Mouse (Mus musculus): Measurements from ENCODE around the gene Sept11. TPM values are rescaled to one million over a fixed set of nuclear protein-coding genes. Genes with fewer than 3 reads are reported as not detected.

Gene Sept11
- polyA plus RNA-seq, 1 experiment from 2014 or later: 22.9 TPM

DNA sequence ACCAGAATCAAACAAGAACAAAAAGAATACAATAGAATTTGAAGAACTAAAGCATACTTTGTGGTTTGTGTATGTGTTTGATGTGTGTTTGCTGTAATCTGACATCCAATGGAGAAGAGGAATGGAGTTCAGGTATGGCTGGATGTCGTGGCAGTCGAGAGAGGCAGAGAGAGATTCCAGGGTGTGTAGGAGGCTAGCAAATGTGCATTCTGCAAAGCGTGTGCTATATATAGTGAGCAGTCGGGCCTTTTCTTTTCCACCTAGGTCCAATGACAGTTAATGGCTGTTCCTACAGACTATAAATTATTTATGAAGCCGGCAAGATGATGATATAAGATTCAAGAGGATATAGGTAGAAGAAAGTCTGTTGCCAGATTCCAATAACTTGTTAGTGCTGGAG is 20.3 kb downstream of the Sept11 start:
- Histone ChIP-seq H3K27me3 (no peaks in the 10 kb centered on the region), H3K9ac (no peak overlapping the region), H3K9me3 (replicated peaks) (no peaks in the 10 kb centered on the region), H3K4me2 (no peak overlapping the region), H3K27ac (replicated peaks) (no peak overlapping the region), H3K36me3 (replicated peaks) (no peaks in the 10 kb centered on the region), H3K4me1 (replicated peaks) (0 out of 2 replicates have a peak, but pooled peaks cover 3% of the 10 kb centered on the region), H3K4me3 (replicated peaks) (no peak overlapping the region)
- no peak for ATAC-seq (ENCODE audit: insufficient read depth)
- 67% methylated on average over 5 of the region's 5 CpGs for WGBS (ENCODE audit: insufficient replicate concordance)

DNA sequence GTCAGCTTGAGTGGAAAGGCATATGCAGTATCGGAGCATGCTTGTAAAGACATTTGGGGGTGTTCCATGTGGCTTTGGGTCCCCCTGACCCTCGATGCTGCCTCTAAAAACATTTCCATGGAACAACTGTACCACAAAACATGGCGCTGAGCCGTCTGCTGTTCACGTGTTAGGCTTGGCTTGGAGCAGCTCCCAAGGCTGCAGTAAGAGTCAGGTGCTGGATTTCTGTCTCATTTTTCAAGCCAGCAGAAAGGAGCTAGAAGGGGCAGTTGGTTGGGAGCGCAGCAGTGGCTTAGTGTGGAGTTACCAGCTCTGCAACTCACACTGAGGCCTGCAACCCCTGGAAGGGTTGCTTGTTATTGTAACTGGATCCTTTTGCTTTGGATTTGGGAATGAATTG is 21.3 kb downstream of the Sept11 start:
- no peak for ATAC-seq (ENCODE audit: insufficient read depth)
- Histone ChIP-seq H3K27ac (replicated peaks) (no peak overlapping the region), H3K4me3 (replicated peaks) (no peak overlapping the region), H3K36me3 (replicated peaks) (no peaks in the 10 kb centered on the region), H3K27me3 (no peaks in the 10 kb centered on the region), H3K9me3 (replicated peaks) (no peaks in the 10 kb centered on the region), H3K4me2 (no peak overlapping the region), H3K9ac (no peak overlapping the region), H3K4me1 (replicated peaks) (0 out of 2 replicates have a peak, but pooled peaks cover 3% of the 10 kb centered on the region)
- WGBS (ENCODE audit: insufficient replicate concordance): 71% methylated on average over 6 of the region's 6 CpGs

DNA sequence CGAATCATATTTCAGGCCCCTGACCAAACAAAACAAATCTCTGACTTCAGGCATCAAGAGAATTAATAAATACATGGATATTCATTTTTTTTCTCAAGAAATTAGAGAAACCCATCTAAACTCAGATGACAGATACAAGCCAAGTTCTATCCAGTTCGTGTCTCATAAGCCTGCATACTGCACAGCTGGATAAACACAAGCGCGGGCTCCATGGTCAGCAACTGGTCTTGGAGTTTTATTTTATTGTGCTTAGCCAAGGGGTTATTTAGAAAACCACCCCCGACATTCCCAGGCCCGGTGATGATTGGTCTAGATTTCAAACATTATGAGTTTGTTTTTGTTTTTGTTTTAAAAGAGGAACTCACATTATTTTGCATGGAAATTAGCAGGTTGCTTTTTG is 21.8 kb downstream of the Sept11 start:
- no peak for ATAC-seq (ENCODE audit: insufficient read depth)
- H3K9ac ChIP-seq: no peak overlapping the region
- H3K4me1 ChIP-seq (replicated peaks): 0 out of 2 replicates have a peak, but pooled peaks cover 3% of the 10 kb centered on the region
- H3K4me3 ChIP-seq (replicated peaks): no peak overlapping the region
- no peaks in the 10 kb centered on the region for H3K9me3 ChIP-seq (replicated peaks)
- no peak overlapping the region for H3K27ac ChIP-seq (replicated peaks)
- no peak overlapping the region for H3K4me2 ChIP-seq
- 69% methylated on average over 6 of the region's 6 CpGs for WGBS (ENCODE audit: insufficient replicate concordance)
- H3K36me3 ChIP-seq (replicated peaks): no peaks in the 10 kb centered on the region
- H3K27me3 ChIP-seq: no peaks in the 10 kb centered on the region

DNA sequence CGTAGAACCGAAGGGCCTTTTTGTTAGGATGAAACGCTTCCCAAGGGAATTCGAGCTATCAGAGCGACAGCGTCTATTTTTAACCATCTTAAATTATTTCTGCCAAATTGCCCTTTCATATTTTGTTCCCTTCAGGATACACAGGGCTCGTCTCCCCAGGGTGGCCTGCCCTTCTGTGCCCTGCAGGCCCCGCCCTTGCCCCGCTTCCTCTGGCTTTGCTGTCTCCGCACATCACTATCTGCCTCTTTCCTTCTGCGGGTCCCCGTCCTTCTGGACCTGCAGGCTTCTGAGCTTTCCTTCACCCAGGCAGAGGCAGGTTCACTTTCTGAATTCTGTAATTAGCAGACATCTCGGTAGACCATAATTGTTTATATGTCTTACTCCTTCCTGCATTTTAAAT is 22.6 kb downstream of the Sept11 start:
- Histone ChIP-seq H3K27ac (replicated peaks) (no peak overlapping the region), H3K9ac (no peak overlapping the region), H3K4me1 (replicated peaks) (0 out of 2 replicates have a peak, but pooled peaks cover 3% of the 10 kb centered on the region), H3K9me3 (replicated peaks) (no peaks in the 10 kb centered on the region), H3K36me3 (replicated peaks) (no peaks in the 10 kb centered on the region), H3K27me3 (no peaks in the 10 kb centered on the region), H3K4me2 (no peak overlapping the region), H3K4me3 (replicated peaks) (no peak overlapping the region)
- 57% methylated on average over 13 of the region's 13 CpGs for WGBS (ENCODE audit: insufficient replicate concordance)
- ATAC-seq (ENCODE audit: insufficient read depth): no peak

DNA sequence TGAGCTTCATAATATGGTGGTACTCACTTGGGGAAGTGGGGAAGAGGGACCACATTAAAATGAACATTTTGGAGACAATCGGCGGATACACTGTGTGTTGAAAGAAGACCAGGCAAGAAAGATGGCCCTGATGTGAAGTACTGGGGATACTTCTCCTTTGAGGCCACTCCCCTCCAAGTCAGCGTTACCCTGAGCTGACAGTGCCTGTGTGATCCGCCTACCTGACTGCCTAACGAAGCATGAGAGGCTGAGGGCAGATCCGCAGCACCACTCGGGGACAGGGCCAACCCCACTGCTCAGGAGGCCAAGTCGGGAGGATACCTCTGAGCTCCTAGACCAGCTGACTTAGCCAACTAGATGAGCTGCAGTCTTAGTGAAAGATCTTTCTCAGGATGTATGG is 24.4 kb downstream of the Sept11 start:
- H3K27me3 ChIP-seq: no peaks in the 10 kb centered on the region
- no peak overlapping the region for H3K4me2 ChIP-seq
- 59% methylated on average over 8 of the region's 8 CpGs for WGBS (ENCODE audit: insufficient replicate concordance)
- H3K27ac ChIP-seq (replicated peaks): no peak overlapping the region
- ATAC-seq (ENCODE audit: insufficient read depth): no peak
- H3K4me3 ChIP-seq (replicated peaks): no peak overlapping the region
- H3K36me3 ChIP-seq (replicated peaks): no peaks in the 10 kb centered on the region
- no peaks in the 10 kb centered on the region for H3K9me3 ChIP-seq (replicated peaks)
- no peak overlapping the region for H3K9ac ChIP-seq
- peaks cover 3% of the 10 kb centered on the region; the same call in 1 of the 2 replicates for H3K4me1 ChIP-seq (replicated peaks)

DNA sequence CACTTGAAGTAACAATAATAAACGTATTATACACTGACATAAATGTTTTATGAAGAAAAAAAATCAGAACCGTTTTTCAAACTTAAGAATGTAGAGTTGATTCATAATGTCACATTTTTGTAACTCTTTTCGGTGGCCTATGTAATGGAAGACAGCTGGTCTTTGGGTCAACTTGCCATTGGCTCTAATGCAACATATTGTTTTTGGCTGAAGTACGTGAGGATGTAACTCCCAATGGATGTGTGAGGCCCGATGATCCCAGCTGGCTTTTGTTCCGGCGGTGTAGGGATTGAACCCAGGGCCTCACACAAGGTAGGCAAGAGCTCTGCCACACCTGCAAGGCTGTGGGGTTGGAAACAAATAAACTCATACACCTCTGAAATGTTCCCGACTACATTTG is 28.4 kb downstream of the Sept11 start:
- Histone ChIP-seq H3K27me3 (no peaks in the 10 kb centered on the region), H3K4me2 (no peak overlapping the region), H3K36me3 (replicated peaks) (no peaks in the 10 kb centered on the region), H3K27ac (replicated peaks) (no peak overlapping the region), H3K4me3 (replicated peaks) (no peak overlapping the region), H3K4me1 (replicated peaks) (peaks cover 23% of the 10 kb centered on the region), H3K9me3 (replicated peaks) (no peaks in the 10 kb centered on the region), H3K9ac (no peak overlapping the region)
- WGBS (ENCODE audit: insufficient replicate concordance): 75% methylated on average over 8 of the region's 8 CpGs
- no peak for ATAC-seq (ENCODE audit: insufficient read depth)

DNA sequence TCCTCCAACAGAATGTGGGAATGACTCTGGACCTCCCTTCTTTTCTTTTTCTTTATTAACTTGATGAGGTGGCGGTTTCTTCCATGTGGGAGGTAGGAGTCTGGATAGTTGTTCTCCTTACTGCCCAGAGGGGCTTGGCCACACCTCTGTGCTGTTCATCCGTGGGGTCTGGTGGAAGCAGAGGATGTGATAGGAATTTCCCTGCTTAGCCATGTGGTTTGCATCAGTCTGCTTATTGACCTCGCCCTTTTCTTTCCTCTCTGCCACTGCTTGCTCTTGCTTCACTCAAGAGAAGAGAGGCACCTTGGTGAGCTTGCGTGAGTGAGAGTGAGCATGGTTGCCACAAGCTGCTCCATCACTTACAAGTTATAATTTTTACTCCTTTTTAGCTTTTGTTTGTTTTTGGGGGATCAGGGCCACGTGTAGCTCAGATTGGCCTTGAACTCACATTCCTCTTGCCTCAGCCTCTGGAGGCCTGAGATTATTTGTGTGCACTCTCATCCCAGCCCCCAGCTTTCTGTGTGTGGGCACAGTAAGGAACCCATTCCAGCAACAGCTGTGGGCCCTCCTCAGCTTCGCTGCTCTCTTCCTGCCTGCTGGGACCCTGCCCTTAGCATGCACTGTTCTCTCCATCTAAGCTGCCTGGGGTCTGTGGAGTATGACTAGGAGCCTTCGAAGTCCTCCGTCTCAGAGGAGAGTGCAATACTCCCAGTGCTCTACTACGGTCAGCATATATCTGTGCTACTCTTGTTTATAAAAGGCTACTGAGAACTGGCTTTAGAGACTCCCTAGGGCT is 31.0 kb downstream of the Sept11 start:
- Histone ChIP-seq H3K9me3 (replicated peaks) (no peaks in the 10 kb centered on the region), H3K27ac (replicated peaks) (no peak overlapping the region), H3K4me1 (replicated peaks) (peaks cover 42% of the 10 kb centered on the region), H3K9ac (no peak overlapping the region), H3K4me2 (no peak overlapping the region), H3K27me3 (no peaks in the 10 kb centered on the region), H3K4me3 (replicated peaks) (no peak overlapping the region), H3K36me3 (replicated peaks) (no peaks in the 10 kb centered on the region)
- 55% methylated on average over 9 of the region's 9 CpGs for WGBS (ENCODE audit: insufficient replicate concordance)
- no peak for ATAC-seq (ENCODE audit: insufficient read depth)

DNA sequence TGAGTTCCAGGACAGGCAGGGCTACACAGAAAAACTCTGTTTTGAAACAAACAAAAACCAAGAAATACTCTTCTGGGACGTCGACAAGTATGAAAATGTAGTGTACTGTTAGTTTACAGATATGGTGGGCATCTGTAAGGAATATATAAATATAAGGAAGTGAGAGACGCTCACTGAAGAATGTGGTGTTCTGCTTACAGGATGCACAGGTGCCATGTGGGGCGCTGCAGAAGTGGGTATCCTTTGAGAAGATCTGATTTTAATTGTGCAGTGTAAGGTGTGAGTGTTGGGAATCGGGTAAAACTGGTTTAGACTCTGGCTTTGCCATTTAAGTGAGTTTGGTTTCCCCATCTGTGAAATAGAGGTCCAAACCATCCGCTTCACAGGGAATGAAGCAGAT is 32.1 kb downstream of the Sept11 start:
- Histone ChIP-seq H3K4me3 (replicated peaks) (no peak overlapping the region), H3K4me1 (replicated peaks) (peaks cover 51% of the 10 kb centered on the region), H3K9me3 (replicated peaks) (no peaks in the 10 kb centered on the region), H3K4me2 (no peak overlapping the region), H3K27ac (replicated peaks) (no peak overlapping the region), H3K27me3 (no peaks in the 10 kb centered on the region), H3K36me3 (replicated peaks) (no peaks in the 10 kb centered on the region), H3K9ac (no peak overlapping the region)
- no peak for ATAC-seq (ENCODE audit: insufficient read depth)
- WGBS (ENCODE audit: insufficient replicate concordance): 71% methylated on average over 6 of the region's 6 CpGs

DNA sequence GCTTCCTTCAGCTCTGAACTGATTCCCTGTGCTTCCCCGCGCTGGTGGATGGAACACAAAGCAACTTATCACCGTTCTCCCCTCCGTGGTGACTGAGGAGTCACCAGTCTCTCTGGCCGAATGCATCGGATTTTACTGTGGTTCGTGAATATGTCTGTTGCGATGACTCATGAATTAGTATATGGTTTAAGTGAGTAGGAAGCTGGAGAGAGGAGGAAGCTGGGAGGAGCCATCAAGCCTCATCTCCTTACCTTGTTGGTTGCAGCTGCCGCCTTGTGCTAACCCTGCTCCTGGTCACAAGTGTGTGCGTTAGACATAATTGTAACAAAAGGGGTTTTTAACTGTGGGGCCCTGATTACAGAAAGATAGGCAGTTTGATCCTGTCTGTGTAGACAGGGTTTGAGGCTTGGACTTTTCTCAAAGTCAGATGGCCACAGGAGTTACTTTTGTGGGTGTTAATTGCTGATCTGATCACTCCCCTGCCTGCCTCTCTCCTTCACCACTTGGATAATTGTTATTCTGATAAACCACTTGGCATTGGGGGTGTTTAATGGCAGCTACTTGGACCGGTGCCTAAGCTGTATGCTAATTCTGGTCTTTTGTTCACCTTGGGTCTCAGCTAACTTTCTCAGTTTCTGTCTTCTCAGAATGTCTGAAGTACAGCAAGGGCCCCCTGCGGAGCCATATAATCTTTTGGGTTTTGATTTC is 33.1 kb downstream of the Sept11 start:
- ATAC-seq (ENCODE audit: insufficient read depth): no peak
- Histone ChIP-seq H3K4me3 (replicated peaks) (no peak overlapping the region), H3K36me3 (replicated peaks) (no peaks in the 10 kb centered on the region), H3K27ac (replicated peaks) (no peak overlapping the region), H3K4me2 (no peak overlapping the region), H3K27me3 (no peaks in the 10 kb centered on the region), H3K9ac (no peak overlapping the region), H3K4me1 (replicated peaks) (peaks cover 56% of the 10 kb centered on the region), H3K9me3 (replicated peaks) (no peaks in the 10 kb centered on the region)
- 29% methylated on average over 12 of the region's 12 CpGs for WGBS (ENCODE audit: insufficient replicate concordance)

DNA sequence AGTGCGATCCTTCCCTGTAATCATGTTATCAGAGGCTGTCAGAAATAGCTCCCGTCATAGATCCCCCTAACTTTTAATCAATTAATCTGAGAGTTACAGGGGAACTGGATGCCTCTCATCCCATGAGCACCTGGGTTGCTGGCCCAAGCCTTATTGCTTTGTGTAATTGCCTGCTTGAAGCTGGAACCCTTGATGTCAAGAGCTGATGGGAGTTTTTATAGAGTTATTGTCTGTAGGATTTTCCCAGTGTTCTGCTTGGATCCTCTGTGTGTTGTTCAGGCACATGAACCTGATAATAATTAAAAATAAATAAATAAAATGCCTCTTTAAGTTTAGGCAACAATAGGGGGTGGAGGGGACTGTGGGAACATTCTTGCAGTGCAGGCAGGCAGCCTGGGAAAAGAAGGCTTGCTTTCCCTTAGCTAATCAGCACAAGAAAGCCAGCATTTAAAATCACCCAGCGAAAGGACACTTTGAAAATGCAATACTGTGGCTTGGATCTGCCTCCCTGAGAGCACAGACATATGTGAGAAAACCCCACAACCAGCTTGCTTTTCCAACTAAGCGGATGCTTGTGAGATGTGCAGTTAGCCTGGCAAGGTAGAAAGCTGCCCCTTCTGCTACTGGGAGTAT is 33.8 kb downstream of the Sept11 start:
- H3K4me1 ChIP-seq (replicated peaks): peaks cover 56% of the 10 kb centered on the region

DNA sequence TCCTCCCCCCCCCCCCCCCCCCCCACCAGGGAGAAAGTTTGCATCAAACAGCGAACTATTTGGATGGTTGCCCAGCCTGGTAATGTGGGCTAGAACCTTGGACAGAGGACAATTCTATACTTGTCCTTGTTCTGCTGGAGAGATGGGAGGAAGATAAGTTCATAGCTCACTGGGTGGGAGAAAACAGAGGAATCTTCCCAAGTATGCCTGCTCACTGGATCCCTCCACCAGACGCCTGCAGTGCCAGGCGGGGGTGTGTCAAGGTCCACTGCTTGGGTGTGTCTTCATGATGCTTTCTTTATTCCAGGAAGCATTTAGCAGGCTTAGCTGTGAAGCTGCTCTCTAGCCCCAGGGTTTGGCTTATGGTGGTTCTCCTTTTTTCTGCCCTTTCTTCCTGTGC is 34.5 kb downstream of the Sept11 start:
- Histone ChIP-seq H3K4me2 (no peak overlapping the region), H3K27me3 (no peaks in the 10 kb centered on the region), H3K4me1 (replicated peaks) (peaks cover 56% of the 10 kb centered on the region), H3K9ac (no peak overlapping the region), H3K36me3 (replicated peaks) (no peaks in the 10 kb centered on the region), H3K9me3 (replicated peaks) (no peaks in the 10 kb centered on the region), H3K27ac (replicated peaks) (no peak overlapping the region), H3K4me3 (replicated peaks) (no peak overlapping the region)
- 11% methylated on average over 3 of the region's 3 CpGs for WGBS (ENCODE audit: insufficient replicate concordance)
- no peak for ATAC-seq (ENCODE audit: insufficient read depth)

More for the DNA sequence above, 33.8 kb downstream of the Sept11 start:
- H3K4me2 ChIP-seq: no peak overlapping the region
- 40% methylated on average over 4 of the region's 4 CpGs for WGBS (ENCODE audit: insufficient replicate concordance)
- H3K36me3 ChIP-seq (replicated peaks): no peaks in the 10 kb centered on the region
- no peak overlapping the region for H3K27ac ChIP-seq (replicated peaks)
- H3K27me3 ChIP-seq: no peaks in the 10 kb centered on the region
- no peaks in the 10 kb centered on the region for H3K9me3 ChIP-seq (replicated peaks)
- no peak overlapping the region for H3K9ac ChIP-seq
- H3K4me3 ChIP-seq (replicated peaks): no peak overlapping the region
- no peak for ATAC-seq (ENCODE audit: insufficient read depth)

Data from liver, embryonic 15.5 days (tissue).